Mouse (Mus musculus) urinary bladder, postnatal 25 days (tissue): Measurements from ENCODE around the gene Ankrd63.

ENCODE experiments used
- DNase-seq: peaks from one replicate; pipeline ENCODE4 v3.0.0; 2022; ENCODE audit warnings: low spot score

Gene Ankrd63

GRCm38 (mm10) chr2:118726873-118727272 lies 23.1 kb upstream of the Ankrd63 start:
- no peak for DNase-seq

- DNase-seq, result no peak
These were observed 21.7 kb upstream of the Ankrd63 start for GRCm38 (mm10) chr2:118725511-118725910.

- DNase-seq, result no peak
These were observed 20.1 kb upstream of the Ankrd63 start for GRCm38 (mm10) chr2:118723693-118724486.

GRCm38 (mm10) chr2:118716677-118717076 lies 12.9 kb upstream of the Ankrd63 start:
- DNase-seq, result no peak

GRCm38 (mm10) chr2:118714230-118714629 lies 10.5 kb upstream of the Ankrd63 start:
- no peak for DNase-seq

GRCm38 (mm10) chr2:118713631-118714030 lies 9.9 kb upstream of the Ankrd63 start:
- no peak for DNase-seq

GRCm38 (mm10) chr2:118711038-118711494 lies 7.3 kb upstream of the Ankrd63 start:
- peak; percentile 42 for DNase-seq

GRCm38 (mm10) chr2:118709655-118710221 lies 6.0 kb upstream of the Ankrd63 start:
- no peak for DNase-seq

GRCm38 (mm10) chr2:118708472-118708871 lies 4.7 kb upstream of the Ankrd63 start:
- no peak for DNase-seq

- DNase-seq, result no peak
These were observed 2.7 kb upstream of the Ankrd63 start for GRCm38 (mm10) chr2:118706436-118706835.

GRCm38 (mm10) chr2:118702883-118703761 lies 641 bp downstream of the Ankrd63 start:
- peak; percentile 36 for DNase-seq

GRCm38 (mm10) chr2:118701971-118702882 lies 1.5 kb downstream of the Ankrd63 start:
- DNase-seq, result no peak

GRCm38 (mm10) chr2:118701161-118701560 lies 2.6 kb downstream of the Ankrd63 start:
- no peak for DNase-seq

- DNase-seq, result peak; percentile 87
These were observed 3.3 kb downstream of the Ankrd63 start for GRCm38 (mm10) chr2:118700179-118701062.

- DNase-seq, result no peak
These were observed 5.8 kb downstream of the Ankrd63 start for GRCm38 (mm10) chr2:118697955-118698354.

- DNase-seq, result no peak
These were observed 6.4 kb downstream of the Ankrd63 start for GRCm38 (mm10) chr2:118697311-118697877.

GRCm38 (mm10) chr2:118696451-118697308 lies 7.1 kb downstream of the Ankrd63 start:
- no peak for DNase-seq

GRCm38 (mm10) chr2:118695677-118696232 lies 8.0 kb downstream of the Ankrd63 start:
- peak; percentile 51 for DNase-seq
